Mouse (Mus musculus) liver, embryonic 16.5 days (tissue): ENCODE measurements around the gene H2-Ab1. TPM values are rescaled to one million over a fixed set of nuclear protein-coding genes. Genes with fewer than 3 reads are reported as not detected.

Experiments used
- ATAC-seq: fragments of 200-750 bp; cut with Nextera tagmentation; 2 replicates; pipeline ENCODE4 v1.8.0; 2017; ENCODE audit warnings: low read depth, mild to moderate bottlenecking, moderate number of reproducible peaks, moderate library complexity
- H3K27ac ChIP-seq: fragments of 300-500 bp; sonication (generic); 2 replicates; pipeline ENCODE4 v1.5.1; 2014; ENCODE audit warnings: mild to moderate bottlenecking, low read length
- H3K27me3 ChIP-seq: fragments of 300-500 bp; sonication (generic); 2 replicates; pipeline ENCODE4 v1.6.1; 2014; ENCODE audit warnings: low read depth, low read length, mixed read lengths; ENCODE audit not compliant: control insufficient read depth, insufficient read depth
- H3K36me3 ChIP-seq: fragments of 300-500 bp; sonication (generic); 2 replicates; pipeline ENCODE4 v1.6.1; 2014; ENCODE audit warnings: mild to moderate bottlenecking; ENCODE audit not compliant: control insufficient read depth, insufficient read depth
- H3K4me1 ChIP-seq: fragments of 300-500 bp; sonication (generic); 2 replicates; pipeline ENCODE4 v1.6.1; 2014; ENCODE audit warnings: low read depth, low read length, mixed read lengths; ENCODE audit not compliant: control insufficient read depth
- H3K4me2 ChIP-seq: fragments of 300-500 bp; sonication (generic); 2 replicates; pipeline ENCODE4 v1.6.1; 2014; ENCODE audit warnings: low read depth, low read length, mixed read lengths
- H3K4me3 ChIP-seq: fragments of 300-500 bp; sonication (generic); 2 replicates; pipeline ENCODE4 v1.5.1; 2014; ENCODE audit warnings: low read depth, mild to moderate bottlenecking, low read length
- H3K9ac ChIP-seq: fragments of 300-500 bp; sonication (generic); 2 replicates; pipeline ENCODE4 v1.6.1; 2014; ENCODE audit warnings: low read depth, low read length
- H3K9me3 ChIP-seq: fragments of 300-500 bp; sonication (generic); replicated peaks from 2 replicates; pipeline ENCODE4 v1.6.1; 2016; ENCODE audit warnings: low read length; ENCODE audit not compliant: control insufficient read depth
- WGBS: fragments of 180-500 bp; shearing (Covaris S2); extraction: QIAGEN DNeasy Blood & Tissue Kit; methylation state at CpG from one replicate; pipeline ENCODE4 v1.1.7; 2014; ENCODE audit not compliant: insufficient replicate concordance; 5-methylcytosine and 5-hydroxymethylcytosine counted together
- polyA plus RNA-seq: library from polyadenylated mRNA; unstranded; fragments of >200 nt; fragmentation: Nextera tagmentation; extraction: Ambion mirVana; gene quantifications from 2 replicates; pipeline ENCODE4 v1.2.1, GENCODE M21; 2015

The H2-Ab1 gene
- polyA plus RNA-seq: 8.9 and 12.0 TPM in 2 replicates

GRCm38 (mm10) chr17:34257594-34258375 lies at the start of gene H2-Ab1:
Gene H2-Ab1, plus strand, starts transcription at chr17:34257689.
- Histone ChIP-seq H3K27ac (no peak within 1 kb of the TSS), H3K4me3 (no peak within 1 kb of the TSS), H3K36me3 (no peaks in the 10 kb centered on the region), H3K9ac (no peak within 1 kb of the TSS), H3K4me1 (no peaks in the 10 kb centered on the region), H3K4me2 (no peak within 1 kb of the TSS), H3K9me3 (no peaks in the 10 kb centered on the region), H3K27me3 (peaks cover 3% of the 10 kb centered on the region)
- 47% methylated on average over 11 of the region's 11 CpGs for WGBS
- ATAC-seq: no peak

- 85% methylated on average over 9 of the region's 9 CpGs for WGBS
- Histone ChIP-seq H3K4me3 (no peak overlapping the region), H3K27ac (no peak overlapping the region), H3K9me3 (no peaks in the 10 kb centered on the region), H3K4me2 (no peak overlapping the region), H3K9ac (no peak overlapping the region), H3K36me3 (no peaks in the 10 kb centered on the region), H3K4me1 (peaks cover 21% of the 10 kb centered on the region), H3K27me3 (no peaks in the 10 kb centered on the region)
- ATAC-seq: no peak
These were observed 49.6 kb upstream of the H2-Ab1 start for GRCm38 (mm10) chr17:34207866-34208265.

GRCm38 (mm10) chr17:34208421-34208820 lies 49.1 kb upstream of the H2-Ab1 start:
- no peak overlapping the region for H3K4me3 ChIP-seq
- peaks cover 21% of the 10 kb centered on the region for H3K4me1 ChIP-seq
- no peaks in the 10 kb centered on the region for H3K27me3 ChIP-seq
- H3K9me3 ChIP-seq: no peaks in the 10 kb centered on the region
- 33% methylated on average over 10 of the region's 10 CpGs for WGBS
- no peaks in the 10 kb centered on the region for H3K36me3 ChIP-seq
- no peak overlapping the region for H3K9ac ChIP-seq
- H3K27ac ChIP-seq: no peak overlapping the region
- no peak for ATAC-seq
- no peak overlapping the region for H3K4me2 ChIP-seq

- no peak overlapping the region for H3K4me3 ChIP-seq
- WGBS: 60% methylated on average over 3 of the region's 3 CpGs
These were observed 47.8 kb upstream of the H2-Ab1 start for GRCm38 (mm10) chr17:34209680-34210079.

GRCm38 (mm10) chr17:34210599-34210998 lies 46.9 kb upstream of the H2-Ab1 start:
- no peak overlapping the region; the same call in 1 of the 2 replicates for H3K27ac ChIP-seq
- no peak overlapping the region for H3K4me2 ChIP-seq
- H3K9me3 ChIP-seq: no peaks in the 10 kb centered on the region
- no peaks in the 10 kb centered on the region for H3K36me3 ChIP-seq
- no peaks in the 10 kb centered on the region; the same call in 1 of the 2 replicates for H3K27me3 ChIP-seq
- H3K4me3 ChIP-seq: no peak overlapping the region
- ATAC-seq: peak; percentile 79
- peaks cover 9% of the 10 kb centered on the region for H3K4me1 ChIP-seq
- WGBS: 10% methylated on average over 3 of the region's 3 CpGs
- no peak overlapping the region for H3K9ac ChIP-seq

More at GRCm38 (mm10) chr17:34209680-34210079, 47.8 kb upstream of the H2-Ab1 start:
- H3K9me3 ChIP-seq: no peaks in the 10 kb centered on the region
- H3K4me1 ChIP-seq: peaks cover 17% of the 10 kb centered on the region
- H3K36me3 ChIP-seq: no peaks in the 10 kb centered on the region
- H3K27me3 ChIP-seq: no peaks in the 10 kb centered on the region; the same call in 1 of the 2 replicates
- no peak overlapping the region for H3K9ac ChIP-seq
- no peak for ATAC-seq
- no peak overlapping the region for H3K4me2 ChIP-seq
- H3K27ac ChIP-seq: no peak overlapping the region

GRCm38 (mm10) chr17:34211746-34212365 lies 45.6 kb upstream of the H2-Ab1 start:
- WGBS: 29% methylated on average over 23 of the region's 23 CpGs
- H3K9ac ChIP-seq: no peak overlapping the region
- H3K4me1 ChIP-seq: peaks cover 7% of the 10 kb centered on the region
- no peaks in the 10 kb centered on the region; the same call in 1 of the 2 replicates for H3K27me3 ChIP-seq
- no peaks in the 10 kb centered on the region for H3K9me3 ChIP-seq
- no peak overlapping the region for H3K4me2 ChIP-seq
- no peak overlapping the region for H3K4me3 ChIP-seq
- H3K27ac ChIP-seq: no peak overlapping the region
- no peaks in the 10 kb centered on the region for H3K36me3 ChIP-seq
- ATAC-seq: no peak

GRCm38 (mm10) chr17:34213936-34214335 lies 43.6 kb upstream of the H2-Ab1 start:
- Histone ChIP-seq H3K9ac (no peak overlapping the region), H3K4me3 (no peak overlapping the region), H3K4me1 (peaks cover 7% of the 10 kb centered on the region), H3K4me2 (no peak overlapping the region), H3K36me3 (no peaks in the 10 kb centered on the region), H3K9me3 (no peaks in the 10 kb centered on the region), H3K27me3 (no peaks in the 10 kb centered on the region; the same call in 1 of the 2 replicates), H3K27ac (no peak overlapping the region)
- no peak for ATAC-seq
- WGBS: 81% methylated on average over 21 of the region's 21 CpGs

- no peaks in the 10 kb centered on the region for H3K36me3 ChIP-seq
- 75% methylated on average over 12 of the region's 12 CpGs for WGBS
- no peak for ATAC-seq
- no peak overlapping the region for H3K9ac ChIP-seq
- H3K27me3 ChIP-seq: no peaks in the 10 kb centered on the region; the same call in 1 of the 2 replicates
- H3K4me3 ChIP-seq: no peak overlapping the region
- H3K4me1 ChIP-seq: peaks cover 7% of the 10 kb centered on the region
- no peak overlapping the region for H3K27ac ChIP-seq
- 0 out of 2 replicates have a peak, but pooled peaks cover 2% of the 10 kb centered on the region for H3K9me3 ChIP-seq
- no peak overlapping the region for H3K4me2 ChIP-seq
These were observed 42.3 kb upstream of the H2-Ab1 start for GRCm38 (mm10) chr17:34215176-34215575.
